In the genomic region with DNA sequence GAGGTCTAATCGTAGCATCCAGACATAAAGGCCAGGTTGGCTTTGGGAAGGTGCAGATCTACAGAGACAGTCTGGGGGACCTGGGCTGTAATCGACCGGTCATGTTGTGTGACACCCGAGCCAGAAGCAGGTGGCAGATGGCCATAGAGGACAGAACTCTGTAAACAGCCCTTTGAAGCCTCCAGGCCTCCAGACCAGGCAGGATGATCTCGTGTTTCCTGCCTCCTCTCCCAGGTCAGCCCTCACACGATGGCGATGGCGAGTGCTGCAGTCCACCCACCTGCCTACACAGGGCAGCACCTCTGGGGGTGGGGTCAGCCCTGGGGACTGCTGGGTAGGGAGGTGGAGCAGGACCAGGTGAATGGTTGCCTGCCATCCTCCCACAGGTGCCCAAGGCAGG, we compare ENCODE assay signal across 23 mouse cellular contexts.
DNase-seq lines count a peak whose midpoint lies in the region; ATAC-seq and TF ChIP-seq lines count a peak whose summit lies in the region.
"Had no signal": no experiment of that assay in that cellular context is flagged by ENCODE, and none has a peak within 500 bp of the region (broad histone marks: within the 10 kb centered on the region; RNA-seq: fewer than 3 reads in every experiment).

No protein-coding gene starts in this region.

- 0 out of 2 replicates have a peak, but pooled peaks have one; percentile 27 for ATAC-seq in kidney, embryonic 15.5 days (replicated peaks; ENCODE audit: low FRiP score)
- no peak; the same call in 1 of the 2 replicates for ATAC-seq in midbrain, embryonic 13.5 days
- ATAC-seq in midbrain, postnatal 0 days (ENCODE audit: low FRiP score): no peak
- ATAC-seq in limb, embryonic 12.5 days (ENCODE audit: insufficient number of reproducible peaks, insufficient read depth, low FRiP score, low TSS enrichment, low read depth): no peak
- ATAC-seq in liver, postnatal 0 days: peak; percentile 72
- ATAC-seq in granulocyte monocyte progenitor cell, adult 5-6 weeks (replicated peaks; ENCODE audit: poor library complexity, severe bottlenecking): no peak
- ATAC-seq: forebrain, embryonic 14.5 days; hindbrain, postnatal 0 days had no signal

- no peaks in the 10 kb centered on the region for H3K36me3 ChIP-seq in kidney, embryonic 15.5 days
- no peaks in the 10 kb centered on the region for H3K36me3 ChIP-seq in midbrain, embryonic 13.5 days
- no peaks in the 10 kb centered on the region for H3K36me3 ChIP-seq in midbrain, postnatal 0 days (ENCODE audit: insufficient read depth, low read length)
- H3K36me3 ChIP-seq in limb, embryonic 12.5 days: no peaks in the 10 kb centered on the region
- no peaks in the 10 kb centered on the region for H3K36me3 ChIP-seq in liver, postnatal 0 days (replicated peaks; ENCODE audit: insufficient read depth, low read length)
- H3K36me3 ChIP-seq: embryonic facial prominence, embryonic 12.5 days; midbrain, embryonic 12.5 days; neural tube, embryonic 13.5 days had no signal

- no peak for TF ChIP-seq CTCF in midbrain, postnatal 0 days (IDR thresholded peaks at IDR 0.05)
- TF ChIP-seq CTCF in liver, postnatal 0 days (IDR thresholded peaks at IDR 0.05; ENCODE audit: low read depth): no peak

- WGBS in kidney, embryonic 15.5 days: 20% methylated on average over 8 of the region's 8 CpGs
- WGBS in midbrain, embryonic 13.5 days: 70% methylated on average over 8 of the region's 8 CpGs
- 65% methylated on average over 8 of the region's 8 CpGs for WGBS in midbrain, postnatal 0 days
- WGBS in limb, embryonic 12.5 days: 27% methylated on average over 8 of the region's 8 CpGs
- WGBS in liver, postnatal 0 days (ENCODE audit: insufficient replicate concordance): 36% methylated on average over 8 of the region's 8 CpGs

- H3K4me1 ChIP-seq in kidney, embryonic 15.5 days: peaks cover 36% of the 10 kb centered on the region
- H3K4me1 ChIP-seq in midbrain, embryonic 13.5 days (replicated peaks): peaks cover 13% of the 10 kb centered on the region
- peaks cover 4% of the 10 kb centered on the region; the same call in 1 of the 2 replicates for H3K4me1 ChIP-seq in midbrain, postnatal 0 days (ENCODE audit: insufficient read depth, low read length)
- H3K4me1 ChIP-seq in limb, embryonic 12.5 days (replicated peaks): peaks cover 35% of the 10 kb centered on the region
- H3K4me1 ChIP-seq in liver, postnatal 0 days (ENCODE audit: insufficient read depth): peaks cover 14% of the 10 kb centered on the region

- no peak overlapping the region for H3K27ac ChIP-seq in kidney, embryonic 15.5 days
- H3K27ac ChIP-seq in midbrain, embryonic 13.5 days: no peak overlapping the region
- no peak overlapping the region for H3K27ac ChIP-seq in midbrain, postnatal 0 days (ENCODE audit: low read depth, low read length)
- H3K27ac ChIP-seq in limb, embryonic 12.5 days: peak overlapping the region; percentile 35; the same call in 1 of the 2 replicates
- peak overlapping the region; percentile 39; the same call in 1 of the 2 replicates for H3K27ac ChIP-seq in liver, postnatal 0 days (ENCODE audit: low read depth)
- H3K27ac ChIP-seq: embryonic facial prominence, embryonic 12.5 days; hindbrain, postnatal 0 days; midbrain, embryonic 12.5 days; neural tube, embryonic 13.5 days; stomach, postnatal 0 days had no signal

- no peak for TF ChIP-seq EP300 in liver, postnatal 0 days (IDR thresholded peaks at IDR 0.05; ENCODE audit: low read depth)

- no peaks in the 10 kb centered on the region for H3K27me3 ChIP-seq in kidney, embryonic 15.5 days
- 0 out of 2 replicates have a peak, but pooled peaks cover 3% of the 10 kb centered on the region for H3K27me3 ChIP-seq in midbrain, embryonic 13.5 days
- H3K27me3 ChIP-seq in midbrain, postnatal 0 days (ENCODE audit: insufficient read depth, low read length): no peaks in the 10 kb centered on the region
- H3K27me3 ChIP-seq in limb, embryonic 12.5 days: no peaks in the 10 kb centered on the region
- no peaks in the 10 kb centered on the region for H3K27me3 ChIP-seq in liver, postnatal 0 days (ENCODE audit: insufficient read depth, low read length)
- H3K27me3 ChIP-seq: embryonic facial prominence, embryonic 12.5 days had no signal

- DNase-seq in kidney, postnatal 36 days: no peak
- no peak for DNase-seq in midbrain, postnatal 0 days (ENCODE audit: low spot score)
- peak; percentile 49 for DNase-seq in liver, postnatal 0 days
- DNase-seq: adrenal gland, adult 2 months; cerebellum, adult 11 months; cerebellum, postnatal 10 days; kidney, adult 18-20 months; layer of hippocampus, adult 9-11 months; lung, adult 18-20 months; lung, postnatal 10 days had no signal

- H3K9me3 ChIP-seq in kidney, embryonic 15.5 days (replicated peaks): peaks cover 5% of the 10 kb centered on the region; the same call in 1 of the 2 replicates
- H3K9me3 ChIP-seq in midbrain, embryonic 13.5 days: peaks cover 7% of the 10 kb centered on the region
- no peaks in the 10 kb centered on the region for H3K9me3 ChIP-seq in midbrain, postnatal 0 days (ENCODE audit: low read length)
- peaks cover 5% of the 10 kb centered on the region; the same call in 1 of the 2 replicates for H3K9me3 ChIP-seq in limb, embryonic 12.5 days
- H3K9me3 ChIP-seq in liver, postnatal 0 days (ENCODE audit: low read length): no peaks in the 10 kb centered on the region
- H3K9me3 ChIP-seq: neural tube, embryonic 13.5 days had no signal

- no peak overlapping the region for H3K9ac ChIP-seq in kidney, embryonic 15.5 days
- 0 out of 2 replicates have a peak overlapping the region, but pooled peaks have one; percentile 19 for H3K9ac ChIP-seq in midbrain, embryonic 13.5 days (replicated peaks)
- no peak overlapping the region for H3K9ac ChIP-seq in midbrain, postnatal 0 days (replicated peaks; ENCODE audit: low read length, poor library complexity, severe bottlenecking)
- no peak overlapping the region for H3K9ac ChIP-seq in limb, embryonic 12.5 days (replicated peaks)
- H3K9ac ChIP-seq in liver, postnatal 0 days (replicated peaks): no peak overlapping the region
- H3K9ac ChIP-seq: embryonic facial prominence, embryonic 12.5 days; midbrain, embryonic 12.5 days; neural tube, embryonic 13.5 days had no signal

- no peak overlapping the region for H3K4me2 ChIP-seq in kidney, embryonic 15.5 days
- H3K4me2 ChIP-seq in midbrain, embryonic 13.5 days (replicated peaks): no peak overlapping the region
- H3K4me2 ChIP-seq in midbrain, postnatal 0 days (ENCODE audit: low read depth, low read length, poor library complexity, severe bottlenecking): no peak overlapping the region
- H3K4me2 ChIP-seq in limb, embryonic 12.5 days: no peak overlapping the region
- no peak overlapping the region for H3K4me2 ChIP-seq in liver, postnatal 0 days (ENCODE audit: low read depth, low read length)
- H3K4me2 ChIP-seq: embryonic facial prominence, embryonic 12.5 days; heart, embryonic 11.5 days; midbrain, embryonic 12.5 days; neural tube, embryonic 13.5 days had no signal

- no peak overlapping the region for H3K4me3 ChIP-seq in kidney, embryonic 15.5 days (replicated peaks)
- no peak overlapping the region for H3K4me3 ChIP-seq in midbrain, embryonic 13.5 days (replicated peaks)
- H3K4me3 ChIP-seq in midbrain, postnatal 0 days (ENCODE audit: low read depth, low read length): no peak overlapping the region
- no peak overlapping the region for H3K4me3 ChIP-seq in limb, embryonic 12.5 days (replicated peaks)
- no peak overlapping the region for H3K4me3 ChIP-seq in liver, postnatal 0 days (ENCODE audit: low read depth, low read length)
- H3K4me3 ChIP-seq: embryonic facial prominence, embryonic 12.5 days; erythroblast, embryonic 14.5 days; midbrain, embryonic 12.5 days; myocyte; neural tube, embryonic 13.5 days had no signal

Comparison
In these comparisons a context has a peak if more than half of its experiments do, and no peak if none do; other contexts are left out.
1. ATAC-seq: peak in kidney, embryonic 15.5 days (single experiment) and liver, postnatal 0 days (single experiment); none in midbrain, embryonic 13.5 days (single experiment), midbrain, postnatal 0 days (single experiment), limb, embryonic 12.5 days (single experiment) and granulocyte monocyte progenitor cell, adult 5-6 weeks (single experiment).
2. H3K27ac ChIP-seq: peak in limb, embryonic 12.5 days (single experiment) and liver, postnatal 0 days (single experiment); none in kidney, embryonic 15.5 days (single experiment), midbrain, embryonic 13.5 days (single experiment) and midbrain, postnatal 0 days (single experiment).